Mouse (Mus musculus) v-Abl transformed pro-B cells (cell line): ENCODE measurements around the gene Vmac.

Experiments
- in situ Hi-C, 2 experiments: fragments of 400-800 bp; cut with MboI; formaldehyde crosslinking; loops; one replicate each; pipeline ENCODE4 v1.15.1; 2025; ENCODE audit not compliant: unreplicated experiment in 2 of 2

The Vmac gene

GRCm38 (mm10) chr17:56717363-56718058 is at the start of gene Vmac, which contains the start of gene Ndufa11:
Vmac (minus strand) TSS chr17:56718022.
Ndufa11 (plus strand) TSS chr17:56717767.
- in situ Hi-C loops, result loop anchor here in 1 of 2 experiments (5.0 kb wide), 1 partner anchor 45 kb away; the partner anchor contains the start of gene Dus3l

GRCm38 (mm10) chr17:56766631-56767405 is 49.0 kb upstream of the Vmac start:
- in situ Hi-C loops, result loop anchor here in 1 of 2 experiments (10.0 kb wide), 1 partner anchor 92 kb away; the partner anchor contains the start of gene Ranbp3

GRCm38 (mm10) chr17:56765431-56765830 is 47.6 kb upstream of the Vmac start:
- in situ Hi-C loops, result loop anchor here in 1 of 2 experiments (10.0 kb wide), 1 partner anchor 91 kb away; the partner anchor contains the start of gene Ranbp3

GRCm38 (mm10) chr17:56764474-56765354 is 46.9 kb upstream of the Vmac start, which contains the start of gene Dus3l:
Dus3l (plus strand) TSS chr17:56764757.
- in situ Hi-C loops, result loop anchor here in 1 of 2 experiments (5.0 to 10.0 kb wide), 3 partner anchors 47 to 182 kb away; partner anchors contain the start of genes Ndufa11, Ranbp3, Safb and Safb2

- in situ Hi-C loops, result loop anchor here in 1 of 2 experiments (5.0 to 10.0 kb wide), 3 partner anchors 46 to 181 kb away; partner anchors contain the start of genes Ndufa11, Ranbp3, Safb and Safb2
These were observed 46.0 kb upstream of the Vmac start for GRCm38 (mm10) chr17:56763741-56764250.

DNA sequence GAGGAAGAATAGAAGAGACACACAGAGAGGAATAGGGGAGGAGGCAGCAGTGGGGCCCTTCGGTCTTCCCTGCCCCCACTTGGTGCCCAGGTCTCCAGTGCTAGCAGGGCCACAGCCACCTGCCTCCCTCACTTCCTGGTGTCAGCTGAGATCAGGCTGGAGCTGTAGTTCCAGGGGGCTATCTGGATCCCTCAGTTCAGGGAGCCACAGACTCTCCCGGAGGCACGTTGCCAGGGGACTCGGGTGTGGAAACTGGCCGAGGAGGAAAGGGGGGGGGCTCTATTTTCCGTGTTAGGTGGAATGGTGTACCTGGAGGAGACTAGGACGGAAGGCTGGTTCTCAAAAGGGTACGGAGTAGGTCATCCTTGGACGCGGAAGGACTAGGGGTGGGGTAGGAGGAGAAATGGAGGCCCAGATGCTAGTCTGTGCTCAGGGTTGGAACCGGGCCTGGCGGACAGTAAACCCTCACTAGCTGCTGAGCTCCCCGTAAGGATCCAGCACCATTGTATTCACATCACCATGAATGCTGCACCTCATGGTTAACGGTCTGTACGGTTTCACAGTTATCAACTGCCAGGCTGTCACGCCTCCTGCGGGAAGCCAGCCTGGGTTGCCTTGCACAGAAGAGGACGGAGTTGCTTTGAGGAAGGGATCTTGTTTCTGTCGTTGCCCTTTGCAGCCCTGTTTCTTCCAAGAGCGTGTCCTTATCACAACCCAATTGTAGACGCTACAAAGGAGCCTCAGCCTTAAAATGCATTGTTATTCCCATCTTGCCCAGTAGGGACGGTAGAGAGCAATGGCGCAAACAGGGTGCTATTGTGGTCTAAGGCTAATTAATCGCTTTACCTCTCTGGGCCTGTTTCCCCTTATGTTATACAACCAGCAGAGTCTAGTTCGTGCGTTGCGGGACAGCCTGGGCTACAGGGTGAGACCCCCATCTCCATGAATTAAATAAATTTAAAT is 45.2 kb upstream of the Vmac start:
- in situ Hi-C loops, result loop anchor here in 1 of 2 experiments (5.0 to 10.0 kb wide), 3 partner anchors 46 to 181 kb away; partner anchors contain the start of genes Ndufa11, Ranbp3, Safb and Safb2

GRCm38 (mm10) chr17:56761991-56762410 is 44.2 kb upstream of the Vmac start:
- in situ Hi-C loops, result loop anchor here in 1 of 2 experiments (5.0 to 10.0 kb wide), 3 partner anchors 45 to 180 kb away; partner anchors contain the start of genes Ndufa11, Ranbp3, Safb and Safb2

DNA sequence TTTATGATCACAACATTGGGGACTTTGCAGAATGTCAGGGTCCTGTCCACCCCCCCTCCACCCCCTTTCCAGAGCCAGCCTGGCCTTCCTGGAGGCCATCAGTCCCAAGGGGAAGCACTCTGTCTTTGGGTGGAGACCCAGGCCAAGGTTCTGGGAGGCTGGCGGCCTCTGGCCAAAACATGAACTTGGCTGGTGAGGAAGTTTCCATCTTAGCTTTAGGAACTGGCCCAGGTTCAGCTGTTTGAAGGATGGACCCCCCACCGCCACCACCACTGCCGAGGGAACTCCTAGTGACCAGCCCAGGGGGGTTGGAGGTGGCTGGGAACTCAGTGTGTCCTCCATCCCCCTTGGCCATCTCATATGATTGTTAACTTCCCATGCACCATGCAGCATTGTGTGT is 43.3 kb upstream of the Vmac start:
- in situ Hi-C loops, result loop anchor here in 1 of 2 experiments (5.0 to 10.0 kb wide), 3 partner anchors 44 to 179 kb away; partner anchors contain the start of genes Ndufa11, Ranbp3, Safb and Safb2

DNA sequence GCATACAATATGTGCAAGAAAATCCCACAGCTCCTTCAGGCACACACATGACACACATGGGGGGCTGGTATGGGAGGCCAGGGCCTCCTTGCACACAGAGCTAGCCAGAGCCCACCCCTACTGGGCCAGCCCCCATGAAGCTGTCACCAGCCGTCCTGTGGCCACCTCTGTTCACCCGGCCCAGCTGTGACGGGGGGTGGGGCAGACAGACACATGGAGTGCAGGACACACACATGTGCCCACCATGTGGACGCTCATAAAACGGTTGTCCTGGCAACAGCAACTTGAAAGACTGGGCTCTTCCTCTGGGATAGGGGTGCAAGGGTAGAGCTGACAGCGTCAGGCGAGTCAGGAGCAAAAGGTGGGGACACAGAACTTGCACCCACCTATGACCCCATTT is 41.4 kb upstream of the Vmac start:
- in situ Hi-C loops, result no loop called here

- in situ Hi-C loops, result no loop called here
These were observed 40.3 kb upstream of the Vmac start for GRCm38 (mm10) chr17:56758132-56758531.

DNA sequence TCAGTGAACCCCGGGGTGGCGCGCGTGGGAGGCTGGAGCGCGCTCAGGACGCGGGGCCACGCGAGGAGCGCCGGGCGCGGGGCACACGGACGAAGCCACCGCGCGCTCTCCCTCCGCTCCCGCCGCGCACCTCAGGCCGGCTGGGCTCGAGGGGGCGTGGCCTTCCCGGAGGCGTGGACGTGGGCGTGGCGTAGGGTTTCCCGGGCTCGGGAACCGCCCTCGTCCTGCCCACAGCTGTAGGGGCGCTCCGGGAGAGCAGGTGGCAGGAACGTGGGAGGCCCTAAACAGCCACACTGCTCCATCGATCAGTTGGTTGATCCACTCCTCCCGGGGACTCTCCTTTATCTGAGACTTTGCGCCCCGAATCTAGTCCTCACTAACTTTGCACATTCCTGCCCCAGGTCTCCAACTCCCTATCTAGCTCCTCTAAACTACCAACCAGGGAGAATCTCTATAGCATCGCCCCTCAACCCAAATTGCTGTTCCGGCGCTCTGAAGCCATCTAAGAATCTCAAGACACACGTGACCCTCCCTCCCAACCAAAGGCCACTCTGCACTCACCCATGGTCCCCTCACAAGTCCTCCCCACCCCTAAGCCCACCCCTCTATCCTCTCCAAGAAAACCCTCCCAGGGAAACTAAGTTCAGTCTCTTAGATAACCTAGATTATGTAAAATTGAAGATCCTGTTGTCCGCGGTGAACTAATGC is 39.7 kb upstream of the Vmac start, which contains the start of gene Nrtn:
Gene Nrtn, minus strand, starts transcription at position 115 of the 708 bp plus-strand sequence.
- in situ Hi-C loops, result no loop called here

- in situ Hi-C loops, result no loop called here
These were observed 39.0 kb upstream of the Vmac start for GRCm38 (mm10) chr17:56756703-56757399.

DNA sequence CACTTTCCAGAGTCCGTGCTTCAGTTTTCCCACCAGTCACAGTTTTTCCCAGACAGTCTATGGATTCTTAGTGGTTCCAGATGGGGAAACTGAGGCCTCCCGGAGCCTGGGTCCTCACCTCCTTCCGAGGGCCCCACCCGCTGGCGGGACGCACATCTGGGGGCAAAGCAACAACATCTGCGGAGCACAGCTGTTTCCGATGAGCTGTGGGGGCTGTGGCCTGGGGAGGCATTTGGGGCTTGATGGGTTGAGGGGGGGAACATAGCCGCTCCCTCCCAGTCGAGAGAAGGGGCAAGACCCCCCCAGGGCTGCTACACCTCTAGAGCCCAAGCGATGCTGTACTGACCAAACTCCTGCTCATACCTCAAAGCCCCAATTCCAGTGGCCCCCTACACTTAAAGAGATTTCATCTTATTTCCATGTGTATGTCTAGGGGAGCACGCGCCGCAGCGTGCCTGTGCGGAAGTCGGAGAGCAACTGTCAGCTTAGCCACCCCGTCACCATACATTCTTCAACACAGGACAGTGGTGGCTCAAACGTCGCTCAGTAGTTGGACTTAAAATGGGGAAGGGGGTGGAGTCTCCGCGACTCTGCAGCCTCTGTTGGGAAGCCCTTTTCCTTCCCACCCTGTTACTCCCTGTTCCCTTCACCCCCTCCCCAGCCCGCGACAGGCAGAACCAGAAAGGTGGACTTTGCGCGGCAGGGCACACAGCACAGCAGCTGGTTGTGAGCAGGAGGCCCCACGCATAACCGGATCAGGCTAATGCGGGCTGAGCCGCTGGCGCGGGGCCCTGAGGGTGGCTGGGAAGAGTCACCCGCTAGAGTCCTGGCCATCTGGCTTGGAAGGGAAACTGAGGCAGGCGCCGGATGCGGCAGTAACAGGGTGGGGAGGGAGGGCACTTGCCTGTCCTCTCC is 36.7 kb upstream of the Vmac start:
- in situ Hi-C loops, result no loop called here

DNA sequence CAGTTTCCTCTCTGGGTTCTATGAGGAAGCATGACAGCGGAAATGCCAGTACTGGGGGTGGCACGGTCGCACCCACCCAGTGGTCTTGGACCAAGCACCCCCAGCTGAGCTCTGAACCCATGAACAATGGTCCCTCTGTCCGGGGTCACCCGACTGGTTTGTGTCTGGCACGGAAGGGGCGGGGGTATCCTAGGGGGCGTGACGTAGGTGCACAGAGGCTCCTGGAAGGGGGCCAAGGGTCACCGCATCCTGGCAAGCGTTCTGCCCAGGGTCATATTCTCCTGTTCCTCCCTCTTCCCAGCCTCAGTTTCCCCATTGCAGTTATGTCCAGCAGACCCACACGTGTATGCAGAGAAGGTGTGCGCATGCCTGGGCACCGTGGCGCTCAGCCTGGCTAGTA is 35.6 kb upstream of the Vmac start:
- in situ Hi-C loops, result no loop called here

DNA sequence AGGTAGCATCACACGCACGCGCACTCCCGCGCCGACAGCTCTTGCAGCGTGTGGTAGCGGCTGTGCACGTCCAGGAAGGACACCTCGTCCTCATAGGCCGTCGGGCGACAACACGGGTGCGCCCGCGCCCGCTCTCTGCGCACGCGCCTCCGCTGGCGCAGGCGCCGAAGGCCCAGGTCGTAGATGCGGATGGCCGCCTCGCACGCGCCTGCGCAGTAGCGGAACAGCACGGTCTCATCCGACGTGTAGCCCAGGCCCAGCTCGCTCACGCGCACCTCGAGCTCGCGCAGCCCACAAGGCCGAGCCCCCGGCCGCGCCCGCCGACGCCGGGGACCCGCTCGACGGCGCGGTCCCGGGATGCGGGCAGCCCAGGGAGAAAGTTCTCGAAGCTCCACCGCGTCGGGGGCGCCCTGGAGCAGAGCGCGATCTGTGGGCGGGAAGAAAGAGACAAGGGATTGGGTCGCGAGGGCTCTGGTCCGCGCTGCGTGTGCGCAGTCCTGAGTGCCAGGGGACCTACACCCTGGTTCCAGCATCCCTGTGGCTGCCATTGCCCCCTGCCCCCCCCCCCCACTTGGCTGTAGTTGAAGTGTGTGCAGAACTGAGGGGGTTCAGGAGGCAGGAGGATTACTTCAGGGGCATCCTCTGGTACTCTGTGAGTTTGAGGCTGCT is 33.7 kb upstream of the Vmac start:
- in situ Hi-C loops, result no loop called here

- in situ Hi-C loops, result no loop called here
These were observed 26.4 kb upstream of the Vmac start for GRCm38 (mm10) chr17:56744173-56744572.
